Mouse (Mus musculus) layer of hippocampus, adult 11-12 months (tissue): ENCODE measurements around the gene Shroom2.

Source experiments
- DNase-seq: peaks from one replicate; pipeline ENCODE4 v3.0.0; 2022; ENCODE audit warnings: low spot score

Shroom2 gene

GRCm38 (mm10) chrX:152701679-152702078, 67.6 kb downstream of the Shroom2 start:
- no peak for DNase-seq

GRCm38 (mm10) chrX:152690788-152691291, 78.4 kb downstream of the Shroom2 start:
- no peak for DNase-seq

GRCm38 (mm10) chrX:152679190-152679814, 90.0 kb downstream of the Shroom2 start:
- no peak for DNase-seq

GRCm38 (mm10) chrX:152676357-152676756, 92.9 kb downstream of the Shroom2 start:
- DNase-seq: peak; percentile 51

GRCm38 (mm10) chrX:152673431-152673830, 95.8 kb downstream of the Shroom2 start:
- no peak for DNase-seq

- DNase-seq: no peak
Measured at GRCm38 (mm10) chrX:152657363-152658036, 111.8 kb downstream of the Shroom2 start.

GRCm38 (mm10) chrX:152656609-152656939, 112.7 kb downstream of the Shroom2 start:
- DNase-seq: no peak

GRCm38 (mm10) chrX:152655796-152656608, 113.3 kb downstream of the Shroom2 start:
- DNase-seq: peak; percentile 37

- DNase-seq: no peak
Measured at GRCm38 (mm10) chrX:152652676-152653075, 116.6 kb downstream of the Shroom2 start.

- DNase-seq: no peak
Measured at GRCm38 (mm10) chrX:152644827-152645226, 124.4 kb downstream of the Shroom2 start.

- DNase-seq: peak; percentile 15
Measured at GRCm38 (mm10) chrX:152643679-152644638, 125.3 kb downstream of the Shroom2 start.

- no peak for DNase-seq
Measured at GRCm38 (mm10) chrX:152643201-152643600, 126.1 kb downstream of the Shroom2 start.

- DNase-seq: no peak
Measured at GRCm38 (mm10) chrX:152642627-152643026, 126.6 kb downstream of the Shroom2 start.

GRCm38 (mm10) chrX:152635397-152635796, 133.9 kb downstream of the Shroom2 start:
- no peak for DNase-seq

GRCm38 (mm10) chrX:152621407-152621806, 147.9 kb downstream of the Shroom2 start:
- DNase-seq: no peak

GRCm38 (mm10) chrX:152620917-152621316, 148.3 kb downstream of the Shroom2 start:
- no peak for DNase-seq

- DNase-seq: peak; percentile 10
Measured at GRCm38 (mm10) chrX:152618464-152618863, 150.8 kb downstream of the Shroom2 start.

GRCm38 (mm10) chrX:152563034-152563433, 206.2 kb downstream of the Shroom2 start, which contains the start of gene Cldn34a:
TSS of gene Cldn34a (plus strand) at chrX:152563334.
- no peak for DNase-seq
